Mouse (Mus musculus): ENCODE results near the gene Has3. TPM values are rescaled to one million over a fixed set of nuclear protein-coding genes. Genes with fewer than 3 reads are reported as not detected.
"Not testable (repeated sequence)": the region's sequence is repeated elsewhere in the genome, so short reads cannot be mapped to it uniquely, and the experiment has no call there.

The Has3 gene
- polyA plus RNA-seq (2012; rRNA removed): 0.78 and 0.90 TPM in 2 replicates

DNA sequence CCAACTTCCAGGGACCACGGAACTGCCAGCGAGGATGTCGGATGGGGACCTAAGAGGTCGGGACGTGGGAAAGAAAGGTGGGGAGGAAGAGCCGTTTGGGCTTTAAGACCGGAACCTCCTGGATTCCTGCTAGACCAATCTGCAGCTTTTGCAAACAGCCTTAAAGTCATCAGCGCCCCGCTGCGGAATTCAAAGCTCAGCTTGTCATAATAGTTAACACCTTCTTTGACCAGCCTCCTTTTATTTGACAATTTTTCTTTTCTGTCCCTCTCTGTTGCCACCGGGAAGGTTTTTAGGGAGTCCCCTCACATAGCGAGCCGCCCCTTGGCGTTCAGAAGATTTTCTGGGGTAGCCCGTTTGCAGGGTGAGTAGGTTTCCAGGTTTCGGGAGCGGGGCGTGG, at the start of gene Has3:
Has3 (plus strand) TSS at position 192 of the 400 bp plus-strand sequence.
- DNase-seq (ENCODE audit: extremely low spot score in 1 of 2, low spot score in 1 of 2): peak in 1 of 2 experiments; percentile 57

DNA sequence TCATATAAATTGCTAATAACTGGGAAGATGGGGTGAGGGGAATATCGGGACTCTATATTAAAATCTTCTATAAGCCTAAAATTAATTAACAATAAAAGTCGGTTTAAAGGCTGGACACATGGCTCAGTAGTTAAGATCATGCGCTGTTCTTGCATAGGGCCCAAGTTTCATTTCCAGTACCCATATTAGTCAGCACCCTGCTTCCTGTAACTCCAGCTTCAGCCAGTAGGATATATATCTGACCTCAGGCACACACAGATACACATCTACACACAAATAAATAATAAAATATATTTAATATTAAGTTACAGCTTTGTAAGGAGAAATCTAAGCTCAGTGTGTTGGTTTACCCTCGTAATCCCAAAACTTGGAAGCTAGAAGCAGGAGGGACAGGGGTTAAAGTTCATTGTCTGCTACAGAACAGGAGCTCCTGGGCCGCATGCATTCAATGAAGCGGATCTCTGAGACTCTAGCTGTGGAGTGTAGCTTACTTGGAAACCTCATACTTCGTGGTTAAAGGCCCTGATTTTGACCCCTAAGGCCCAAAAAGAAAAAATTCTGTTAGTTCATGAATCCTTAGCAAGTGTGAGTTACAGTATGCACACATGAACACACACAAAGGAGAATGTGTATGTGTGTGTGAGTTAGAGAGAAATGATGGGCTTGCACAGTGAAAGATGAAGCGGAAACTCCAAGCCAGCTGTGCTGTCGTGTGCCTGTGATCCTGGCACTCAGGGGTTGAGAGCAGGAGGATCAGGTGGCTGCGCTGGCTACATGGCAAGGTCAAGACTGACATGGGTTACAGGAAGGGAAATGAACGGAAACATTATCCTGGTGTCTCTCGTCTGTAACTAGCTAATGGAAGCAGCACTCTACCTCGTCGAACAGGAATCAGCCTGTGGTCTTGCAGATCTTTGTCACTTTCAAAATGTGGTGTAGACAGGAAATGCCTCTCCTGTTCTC, 49.2 kb upstream of the Has3 start:
- DNase-seq (ENCODE audit: extremely low spot score in 1 of 2, low spot score in 1 of 2): no peak

DNA sequence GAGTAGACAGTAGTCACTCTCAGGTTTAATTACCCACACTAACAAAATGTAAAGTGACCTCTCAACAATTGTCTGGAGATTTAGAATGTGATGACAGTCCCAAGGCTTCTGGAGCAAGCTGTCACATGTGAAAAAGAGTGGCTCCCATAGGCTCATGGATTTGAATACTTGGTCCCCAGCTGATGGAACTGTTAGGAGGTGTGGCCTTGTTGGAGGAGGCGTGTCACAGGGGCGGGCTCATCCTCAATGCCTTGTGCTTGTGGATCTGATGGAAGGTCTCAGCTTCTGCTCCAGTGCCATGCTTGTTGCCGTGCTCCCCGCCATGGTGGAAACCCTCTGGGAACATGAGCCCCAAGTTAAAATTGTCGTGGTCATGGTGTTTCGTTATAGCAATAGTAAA, 41.1 kb upstream of the Has3 start:
- no peak for DNase-seq (ENCODE audit: extremely low spot score in 1 of 2, low spot score in 1 of 2)

DNA sequence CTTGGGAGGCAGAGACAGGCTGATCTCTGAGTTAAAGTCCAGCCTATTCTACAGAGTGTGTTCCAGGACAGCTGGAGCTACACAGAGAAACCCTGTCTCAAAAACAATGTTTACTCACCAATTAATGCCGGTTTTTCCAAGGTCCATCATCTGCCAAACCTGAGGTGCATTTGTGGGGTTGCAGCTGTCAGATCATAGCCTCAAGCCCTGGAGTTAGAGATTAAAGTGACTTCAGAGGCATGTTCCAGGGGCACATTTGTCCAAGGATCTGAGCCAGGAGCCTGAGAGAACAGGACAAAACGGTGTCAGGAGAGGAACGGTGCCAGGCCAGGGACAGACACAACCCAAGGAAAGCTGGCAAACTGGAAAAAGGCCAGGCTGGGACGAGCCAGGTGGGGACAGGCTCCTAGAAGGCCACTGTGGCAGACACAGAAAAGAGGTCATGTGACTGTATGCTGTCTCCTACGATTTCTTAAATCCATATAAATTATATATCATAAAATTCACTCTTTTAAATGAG, 40.5 kb upstream of the Has3 start:
- no peak for DNase-seq (ENCODE audit: extremely low spot score in 1 of 2, low spot score in 1 of 2)

DNA sequence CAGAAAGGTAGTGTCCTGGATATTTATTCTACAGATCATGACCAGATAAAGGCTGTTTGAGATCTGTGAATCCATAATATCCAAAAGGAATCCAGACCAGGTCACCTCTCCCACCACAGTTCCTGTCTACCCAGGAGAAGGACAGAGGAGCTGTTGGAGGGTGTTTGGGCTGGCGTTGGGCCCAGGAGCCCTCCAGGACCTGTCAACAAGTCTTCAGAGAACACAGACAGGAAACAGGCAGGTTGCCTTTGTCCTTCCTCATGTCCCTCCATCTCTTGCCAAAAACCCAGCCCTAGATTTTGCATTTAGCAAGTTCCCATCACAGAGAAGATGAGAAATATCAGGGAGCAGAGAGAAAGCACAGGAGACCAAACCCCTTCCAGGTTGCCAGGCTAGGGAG, 35.1 kb upstream of the Has3 start:
- DNase-seq (ENCODE audit: extremely low spot score in 1 of 2, low spot score in 1 of 2): no peak

DNA sequence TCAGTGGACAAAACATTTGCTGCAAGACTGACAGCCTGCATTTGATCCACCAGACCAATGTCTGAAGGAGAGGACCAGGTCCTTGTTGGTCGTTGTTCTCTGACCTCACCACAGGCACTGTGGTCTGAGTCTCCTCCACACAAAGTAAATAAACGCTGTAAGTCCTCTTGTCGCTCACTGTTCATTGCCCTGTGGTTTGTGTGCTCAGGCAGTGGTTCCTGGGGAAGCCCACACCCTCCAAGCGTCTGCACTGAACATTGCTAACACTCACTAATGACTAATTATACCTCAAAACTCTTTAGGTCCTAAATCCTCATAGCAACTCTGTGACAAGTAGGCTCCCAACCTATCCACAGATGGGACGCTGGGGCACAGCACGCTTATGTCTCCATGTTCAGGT, 33.5 kb upstream of the Has3 start:
- DNase-seq (ENCODE audit: extremely low spot score in 1 of 2, low spot score in 1 of 2): no peak

DNA sequence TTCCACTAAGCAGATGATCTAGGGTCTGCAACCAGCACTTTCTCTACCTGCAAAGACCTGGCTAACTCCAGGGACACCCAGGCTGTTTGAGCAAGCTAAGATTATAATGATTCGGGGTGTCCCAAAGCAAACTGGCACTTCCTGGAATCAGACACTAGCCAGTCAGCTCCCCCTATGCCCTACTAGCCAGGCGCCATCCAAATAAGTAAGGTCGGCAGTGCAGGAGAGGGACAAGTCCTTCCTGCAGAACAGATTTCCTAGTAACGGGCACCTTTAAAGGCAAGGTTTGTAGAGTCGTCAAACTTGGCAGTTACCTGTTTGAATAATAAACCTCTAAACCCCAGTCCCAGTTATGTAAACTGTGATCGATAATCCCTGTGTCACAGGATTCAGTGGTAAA, 31.2 kb upstream of the Has3 start:
- no peak for DNase-seq (ENCODE audit: extremely low spot score in 1 of 2, low spot score in 1 of 2)

DNA sequence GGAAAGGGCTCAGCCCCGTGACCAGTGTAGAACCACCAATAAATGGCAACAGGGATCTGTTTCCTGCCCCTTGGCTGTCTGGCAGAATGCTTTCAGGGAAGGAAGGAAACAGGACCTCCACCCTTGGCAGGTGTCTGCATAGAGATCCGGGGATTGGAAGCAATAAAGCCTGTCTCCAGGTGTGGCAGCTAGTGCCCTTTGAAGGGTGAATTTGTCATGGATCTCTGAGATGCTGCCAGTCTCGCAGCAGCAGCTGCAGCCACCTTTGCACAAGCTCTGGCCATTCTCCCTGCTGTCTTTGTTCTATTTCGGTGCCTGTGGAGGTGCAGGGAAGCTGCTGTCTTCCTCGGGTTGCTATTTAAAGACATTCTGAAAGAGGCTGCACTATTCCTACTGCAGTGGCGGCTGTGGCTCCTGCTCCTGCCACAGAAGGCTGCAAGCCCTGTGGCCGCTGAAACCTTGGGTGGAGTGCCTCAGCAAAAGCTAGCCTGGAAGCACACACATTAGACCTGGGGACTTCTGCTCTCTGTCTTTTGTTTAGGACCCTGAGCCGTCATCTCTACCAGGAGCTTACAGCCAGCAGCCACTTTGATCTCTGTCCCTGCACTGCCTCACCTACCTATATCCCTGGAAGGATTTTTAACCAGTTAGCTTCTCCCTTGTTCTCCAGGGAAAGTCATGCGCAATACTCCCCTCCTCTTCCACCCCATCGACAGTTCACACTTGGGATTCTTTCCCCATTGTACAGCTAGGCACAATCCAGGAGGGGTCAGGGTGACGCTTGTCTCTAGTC, 30.6 kb upstream of the Has3 start:
- DNase-seq (ENCODE audit: extremely low spot score in 1 of 2, low spot score in 1 of 2): peak; percentile 42 to 67

DNA sequence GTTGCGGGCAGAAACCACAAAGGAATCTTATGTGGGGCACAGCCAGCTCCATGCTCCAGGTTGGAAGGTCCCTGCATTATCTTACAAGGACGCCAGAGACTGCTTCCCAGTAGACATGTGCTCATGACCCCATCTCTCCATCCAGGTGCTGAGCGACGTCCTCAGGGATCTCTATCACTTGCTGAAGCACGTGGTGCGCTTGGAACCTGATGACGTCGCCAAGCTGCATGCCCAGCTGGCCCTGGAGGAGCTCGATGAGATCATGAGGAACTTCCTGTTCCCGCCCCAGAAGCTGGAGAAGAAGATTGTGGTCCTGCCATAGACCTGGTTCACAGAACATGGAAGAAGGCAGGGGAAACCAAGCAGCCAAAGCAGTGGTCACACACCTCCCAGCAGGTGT, 20.0 kb upstream of the Has3 start:
- no peak for DNase-seq (ENCODE audit: extremely low spot score in 1 of 2, low spot score in 1 of 2)

DNA sequence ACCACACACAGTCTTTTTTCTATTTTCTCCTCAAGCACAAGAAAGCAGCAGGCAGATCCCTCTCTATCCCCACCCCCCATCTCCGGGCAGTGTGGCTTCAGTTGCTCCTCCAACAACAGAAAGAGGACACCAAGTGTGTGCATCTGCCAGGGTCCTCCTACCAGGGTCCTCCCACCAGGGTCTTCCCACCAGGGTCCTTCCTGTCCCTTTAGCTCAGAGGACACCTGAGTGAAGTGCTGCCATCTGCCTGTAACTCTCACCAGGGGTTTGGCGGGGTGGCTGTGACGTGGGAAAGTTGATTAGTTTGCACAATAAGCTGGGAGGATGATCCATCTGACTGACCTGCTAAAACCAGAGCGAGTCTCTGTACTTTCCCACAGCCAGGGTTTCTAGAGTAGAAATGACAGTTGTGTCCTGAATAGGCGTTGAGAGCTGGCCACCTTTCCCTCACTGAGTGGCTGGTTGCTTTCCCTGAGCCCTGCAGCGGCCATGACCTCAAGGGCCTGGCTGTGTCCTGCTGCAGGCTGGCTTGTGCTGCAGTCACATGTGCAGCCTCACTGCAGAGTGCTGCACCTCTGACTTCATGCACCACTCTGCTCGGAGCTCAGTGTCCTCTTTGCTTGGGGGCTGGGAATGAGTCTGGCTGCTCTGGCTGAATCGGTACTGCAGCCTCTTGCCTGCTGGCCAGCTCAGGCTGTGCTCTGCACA, 15.4 kb upstream of the Has3 start:
- DNase-seq (ENCODE audit: extremely low spot score in 1 of 2, low spot score in 1 of 2): no peak

DNA sequence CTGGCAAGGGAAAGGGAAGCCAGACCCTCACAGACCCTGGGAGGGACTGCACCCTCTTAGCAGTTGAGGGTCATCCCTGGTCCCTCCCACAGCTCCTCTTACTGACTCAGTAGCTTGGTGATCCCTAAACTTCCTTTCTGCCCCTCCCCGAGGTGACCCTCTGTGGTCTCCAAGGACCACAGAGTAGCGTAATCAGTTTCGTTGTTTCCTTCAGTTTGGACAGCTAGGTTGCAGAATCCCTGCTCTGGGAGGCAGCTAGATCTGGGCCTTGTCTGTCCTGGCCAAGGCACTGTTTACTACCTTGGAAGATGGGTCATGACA, 14.8 kb upstream of the Has3 start:
- no peak for DNase-seq (ENCODE audit: extremely low spot score in 1 of 2, low spot score in 1 of 2)

DNA sequence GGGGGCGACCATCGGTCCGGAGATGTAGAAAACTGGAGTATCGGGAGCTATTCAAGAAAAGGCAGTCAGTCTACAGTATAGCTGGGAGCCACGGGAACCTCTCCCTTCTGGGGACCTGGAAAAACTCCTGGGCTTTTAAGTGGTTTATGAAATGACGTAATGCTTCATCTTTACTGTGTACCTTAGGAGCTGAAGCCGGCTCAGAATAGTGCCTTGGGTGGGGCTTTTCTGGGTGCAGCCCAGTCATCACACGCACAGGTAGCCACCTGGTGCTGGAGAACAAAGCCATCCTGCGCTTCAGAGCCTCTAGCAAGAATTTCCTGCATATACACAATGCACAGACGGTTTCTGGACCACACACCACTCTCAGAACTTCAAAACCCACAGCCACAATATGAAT, 7.2 kb upstream of the Has3 start:
- DNase-seq (ENCODE audit: extremely low spot score in 1 of 2, low spot score in 1 of 2): no peak

DNA sequence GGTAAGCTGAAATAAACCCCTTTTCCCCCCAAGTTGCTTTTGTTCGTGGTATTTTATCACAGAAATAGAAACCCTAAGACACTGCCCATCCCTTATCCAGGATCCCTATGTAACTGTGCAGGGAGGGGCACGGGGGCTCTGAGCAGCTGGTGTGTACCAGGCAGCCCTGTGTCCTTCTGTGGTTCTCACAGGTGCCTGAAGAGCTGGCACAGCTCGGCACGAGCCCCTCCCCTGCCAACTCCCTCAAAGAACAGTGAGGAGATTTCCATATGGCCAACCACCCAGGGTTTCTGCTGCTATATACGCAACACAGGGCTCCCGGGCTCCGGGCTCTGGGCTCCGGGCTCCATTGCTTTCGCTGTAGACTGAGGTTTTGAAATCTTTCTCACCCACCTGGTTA, 4.7 kb upstream of the Has3 start:
- DNase-seq (ENCODE audit: extremely low spot score in 1 of 2, low spot score in 1 of 2): no peak

DNA sequence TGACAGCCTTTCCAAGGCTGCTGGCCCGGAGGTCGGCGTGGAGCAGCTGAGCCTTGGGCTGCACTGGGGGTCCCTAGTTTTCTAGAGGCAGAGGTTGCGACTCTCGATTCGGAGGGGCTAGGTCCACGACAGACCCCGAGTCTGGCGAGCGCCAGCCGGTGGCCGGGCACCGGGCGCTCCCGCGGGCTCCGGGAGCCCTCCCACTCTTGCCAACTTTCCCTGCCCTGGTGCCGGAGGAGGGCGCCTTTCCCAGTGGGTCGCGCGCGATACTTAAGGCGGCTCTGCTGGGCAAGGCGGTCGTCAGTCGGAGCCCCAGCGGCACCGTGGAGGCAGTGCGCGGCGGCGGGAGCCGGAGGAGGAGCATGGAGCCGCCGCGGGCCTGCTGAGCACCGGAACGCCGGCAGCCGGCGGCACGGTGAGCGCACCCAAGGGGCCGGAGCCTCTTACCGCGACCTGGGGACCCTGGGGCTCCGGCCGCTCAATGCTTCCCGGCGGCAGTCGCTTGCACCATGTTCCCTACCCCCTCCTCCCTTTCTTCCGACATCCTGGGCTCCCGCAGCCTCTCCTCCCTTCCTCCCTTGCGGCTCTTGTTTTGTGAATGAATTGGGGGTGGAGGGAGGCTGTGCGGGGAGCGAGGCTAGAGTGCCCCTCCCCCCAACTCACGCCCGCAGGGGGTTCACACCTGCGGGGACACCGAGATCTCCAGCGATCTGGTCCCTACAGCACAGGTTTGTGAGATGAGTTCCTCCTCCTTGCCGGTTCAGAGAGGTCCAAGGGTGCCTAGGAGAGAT, 690 bp downstream of the Has3 start:
- DNase-seq (ENCODE audit: extremely low spot score in 1 of 2, low spot score in 1 of 2): peak; percentile 30 to 66

DNA sequence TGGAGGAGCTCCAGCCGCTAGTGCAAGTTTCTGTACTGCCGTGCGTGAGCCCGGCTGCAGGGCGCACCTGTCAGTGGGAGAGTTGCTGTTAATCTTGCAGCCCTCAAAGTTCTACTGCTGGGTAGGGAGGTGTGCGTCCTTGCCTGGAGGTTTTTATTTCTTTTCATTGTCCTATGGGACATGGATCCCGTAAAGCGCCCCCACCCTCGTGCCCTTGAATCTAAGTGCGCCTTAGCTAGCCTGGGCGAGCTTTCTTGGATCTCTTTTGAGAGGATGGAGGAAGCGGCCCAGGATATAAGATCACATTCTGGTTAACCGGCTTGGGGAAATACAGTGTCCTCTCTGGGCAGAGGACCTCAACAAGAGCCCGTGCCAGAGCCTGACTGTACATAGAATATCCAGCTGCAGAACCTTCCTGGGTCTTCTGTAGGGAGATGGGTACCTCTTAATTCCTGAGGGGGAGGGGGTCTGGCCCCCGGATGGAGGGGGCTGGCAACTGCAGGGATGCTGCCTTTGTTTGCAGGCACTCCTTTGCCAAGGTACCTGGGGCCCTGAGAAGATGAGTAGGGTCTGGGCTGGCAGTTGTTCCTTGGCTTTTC, 1.4 kb downstream of the Has3 start:
- DNase-seq (ENCODE audit: extremely low spot score in 1 of 2, low spot score in 1 of 2): no peak

DNA sequence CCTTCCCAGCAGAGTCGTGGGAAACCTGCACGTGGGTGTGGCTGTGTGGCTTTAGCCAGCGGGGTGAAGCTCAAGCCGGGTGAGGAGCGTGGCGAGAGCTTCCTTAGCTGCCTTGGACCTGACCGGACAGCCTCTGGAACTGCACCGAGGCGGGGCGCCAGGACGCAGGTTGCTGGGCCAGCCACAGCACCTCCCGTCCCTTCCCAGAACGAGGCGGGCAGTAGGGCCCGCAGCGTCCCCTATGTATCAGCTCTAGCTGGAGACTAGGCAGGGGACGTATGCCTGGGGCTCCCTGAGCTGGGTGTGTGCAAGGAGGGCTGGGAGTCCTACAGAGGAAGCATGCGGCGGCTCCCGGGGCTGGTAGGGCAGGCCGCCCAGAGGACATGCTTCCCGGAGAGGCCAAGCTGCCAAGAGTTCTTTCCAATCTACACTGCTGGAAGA, 1.9 kb downstream of the Has3 start:
- peak in 1 of 2 experiments; percentile 28 for DNase-seq (ENCODE audit: extremely low spot score in 1 of 2, low spot score in 1 of 2)

DNA sequence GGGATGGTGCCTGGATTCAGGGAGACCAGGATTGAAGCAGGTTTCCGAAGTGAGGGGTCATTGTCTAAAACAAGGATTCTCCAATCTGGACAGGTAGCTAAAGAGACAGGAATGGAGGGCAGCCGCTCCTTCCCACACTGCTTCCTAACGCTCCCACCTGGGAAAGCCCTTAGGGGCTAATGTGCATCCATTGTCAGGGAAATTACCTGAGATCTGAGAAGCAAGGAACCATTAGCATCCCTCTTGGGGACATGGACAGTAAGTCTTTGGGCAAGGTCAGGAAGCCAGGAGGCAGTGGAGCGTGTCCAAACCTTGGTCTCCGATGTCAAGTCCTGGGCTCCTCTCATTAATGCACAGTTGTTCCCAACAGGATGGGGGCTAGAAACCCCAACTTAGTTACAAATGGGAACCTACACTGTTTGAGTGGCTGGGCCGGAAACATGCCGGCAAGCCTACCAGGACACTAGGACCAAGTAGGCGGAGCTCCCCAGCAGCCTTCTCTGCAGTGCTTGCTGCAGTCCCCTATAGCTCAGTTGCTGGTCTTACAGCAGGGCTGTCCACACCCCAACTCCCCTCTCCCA, 2.5 kb downstream of the Has3 start:
- no peak for DNase-seq (ENCODE audit: extremely low spot score in 1 of 2, low spot score in 1 of 2)

DNA sequence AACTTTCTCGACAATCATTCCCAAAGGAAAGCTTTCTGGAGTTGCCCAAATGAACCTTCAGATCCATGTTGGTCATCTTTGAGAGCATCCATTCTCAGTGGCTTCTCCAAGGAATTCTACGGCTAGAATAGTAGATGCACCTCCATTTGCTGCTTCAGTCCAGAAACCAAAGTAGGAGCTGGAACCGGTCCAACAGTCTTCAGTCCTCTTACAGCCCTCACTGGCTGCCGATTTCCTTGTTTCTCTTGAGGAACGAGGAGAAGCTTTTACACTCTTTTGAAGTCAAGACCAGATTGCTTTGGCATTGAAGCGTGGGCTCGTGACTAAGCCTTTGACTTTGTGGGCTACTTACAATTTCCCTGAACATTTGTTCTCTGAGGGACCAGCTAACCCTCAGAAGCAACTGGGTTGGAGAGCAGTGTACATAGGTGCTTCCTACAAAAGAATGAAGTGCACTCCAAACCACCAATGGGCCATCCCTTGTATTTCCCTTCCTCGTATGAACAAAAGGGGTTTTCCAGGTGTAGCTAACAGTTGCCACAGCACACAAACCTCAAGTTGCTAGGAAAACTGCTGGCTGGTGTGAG, 10.2 kb downstream of the Has3 start:
- DNase-seq (ENCODE audit: extremely low spot score in 1 of 2, low spot score in 1 of 2): no peak

DNA sequence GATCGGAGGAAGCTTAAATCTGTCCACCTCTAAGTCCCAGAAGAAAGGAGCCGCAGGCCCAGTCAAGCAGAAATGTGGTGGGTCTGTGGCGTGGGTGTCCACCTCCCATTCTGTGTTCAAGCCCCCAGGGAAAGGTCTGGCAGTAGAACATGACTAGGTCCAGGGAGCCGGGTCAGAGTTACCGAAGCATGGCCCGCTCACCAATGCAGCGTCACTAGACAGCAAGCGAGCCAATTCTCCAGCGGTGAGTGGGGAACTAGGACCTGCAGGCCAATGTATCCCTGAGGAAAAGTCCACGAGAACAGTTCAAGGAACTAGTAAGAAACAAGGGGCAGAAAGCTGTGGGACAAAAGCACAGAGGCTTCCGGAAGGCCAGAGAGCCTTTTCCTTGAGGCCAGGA, 14.1 kb downstream of the Has3 start:
- DNase-seq (ENCODE audit: extremely low spot score in 1 of 2, low spot score in 1 of 2): not testable (repeated sequence)
